Mouse (Mus musculus) intestine, embryonic 15.5 days (tissue): Measurements from ENCODE around the gene Krt86. TPM values are rescaled to one million over a fixed set of nuclear protein-coding genes. Genes with fewer than 3 reads are reported as not detected.
A peak's percentile ranks its signal among the peaks of the same experiment; 100 is the strongest.

Experiments used
- ATAC-seq: fragments of 200-750 bp; cut with Nextera tagmentation; 2 replicates; pipeline ENCODE4 v1.8.0; 2017; ENCODE audit warnings: moderate TSS enrichment, moderate library complexity
- H3K27ac ChIP-seq: fragments of 300-500 bp; sonication (generic); 2 replicates; pipeline ENCODE4 v1.5.1; 2015; ENCODE audit warnings: mild to moderate bottlenecking, inconsistent platforms
- H3K27me3 ChIP-seq: fragments of 300-500 bp; sonication (generic); replicated peaks from 2 replicates; pipeline ENCODE4 v1.6.1; 2015; ENCODE audit warnings: inconsistent platforms
- H3K36me3 ChIP-seq: fragments of 300-500 bp; sonication (generic); 2 replicates; pipeline ENCODE4 v1.6.1; 2015; ENCODE audit warnings: inconsistent platforms
- H3K4me1 ChIP-seq: fragments of 300-500 bp; sonication (generic); replicated peaks from 2 replicates; pipeline ENCODE4 v1.6.1; 2015; ENCODE audit warnings: inconsistent platforms
- H3K4me2 ChIP-seq: fragments of 300-500 bp; sonication (generic); replicated peaks from 2 replicates; pipeline ENCODE4 v1.6.1; 2015; ENCODE audit warnings: mild to moderate bottlenecking, inconsistent platforms
- H3K4me3 ChIP-seq: fragments of 300-500 bp; sonication (generic); replicated peaks from 2 replicates; pipeline ENCODE4 v1.5.1; 2015; ENCODE audit warnings: inconsistent platforms
- H3K9ac ChIP-seq: fragments of 300-500 bp; sonication (generic); 2 replicates; pipeline ENCODE4 v1.6.1; 2015; ENCODE audit warnings: inconsistent platforms
- H3K9me3 ChIP-seq: fragments of 300-500 bp; sonication (generic); 2 replicates; pipeline ENCODE4 v1.6.1; 2016; ENCODE audit warnings: inconsistent platforms
- WGBS: fragments of 180-500 bp; shearing (Covaris S2); methylation state at CpG from one replicate; pipeline ENCODE4 v1.1.7; 2015; 5-methylcytosine and 5-hydroxymethylcytosine counted together
- polyA plus RNA-seq: library from polyadenylated mRNA; unstranded; fragments of >200 nt; fragmentation: Nextera tagmentation; extraction: Ambion mirVana; gene quantifications from 2 replicates; pipeline ENCODE4 v1.2.1, GENCODE M21; 2015

Gene Krt86
- polyA plus RNA-seq, 1 experiment from 2014 or later, result not detected

DNA sequence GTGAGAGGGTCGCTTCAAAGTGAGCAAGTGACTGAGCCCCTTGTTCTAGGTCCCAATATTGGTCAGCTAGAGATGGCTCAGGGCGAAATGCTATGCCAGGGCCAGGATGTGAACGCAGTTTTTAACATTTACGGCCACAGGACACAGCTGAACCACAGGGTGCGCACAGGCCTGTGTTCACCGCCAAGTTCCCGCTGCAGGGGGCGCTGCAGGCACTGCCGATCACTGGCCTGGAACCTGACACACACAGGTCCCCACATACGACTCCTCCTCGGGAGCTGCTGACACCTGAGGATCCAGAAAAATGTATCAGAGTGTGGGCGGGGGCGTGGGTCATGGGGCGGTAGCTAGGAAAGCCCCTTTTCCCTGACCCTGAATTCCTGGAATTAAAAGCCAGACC lies 14.0 kb upstream of the Krt86 start:
- no peaks in the 10 kb centered on the region for H3K9me3 ChIP-seq
- no peak overlapping the region for H3K9ac ChIP-seq
- H3K4me3 ChIP-seq, result no peak overlapping the region
- ATAC-seq, result no peak
- H3K27ac ChIP-seq, result no peak overlapping the region
- H3K4me1 ChIP-seq, result no peaks in the 10 kb centered on the region
- H3K36me3 ChIP-seq, result no peaks in the 10 kb centered on the region
- no peak overlapping the region for H3K4me2 ChIP-seq
- 76% methylated on average over 14 of the region's 14 CpGs for WGBS
- no peaks in the 10 kb centered on the region for H3K27me3 ChIP-seq

DNA sequence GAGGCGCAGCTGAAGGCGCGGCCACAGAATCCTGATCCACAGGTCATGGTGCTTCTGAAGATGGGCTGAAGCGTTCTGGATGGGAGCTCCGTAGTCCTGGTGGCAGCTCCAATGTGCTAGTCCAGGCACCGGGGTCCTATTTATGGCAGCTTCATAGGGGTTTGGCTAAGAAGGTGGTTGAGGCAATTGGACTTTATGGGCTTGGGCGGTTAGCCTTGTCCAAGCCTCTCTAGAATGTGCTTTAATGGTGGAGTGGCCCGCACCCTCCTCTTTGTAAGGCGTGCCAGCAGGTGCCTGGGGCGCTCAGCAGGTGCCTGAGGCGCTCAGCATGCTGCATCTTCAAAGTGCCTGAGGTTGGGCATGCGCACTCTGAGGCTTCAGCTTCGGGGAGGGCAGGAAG lies 9.6 kb upstream of the Krt86 start, which contains the start of gene Krt81:
Gene Krt81, minus strand, starts transcription at position 101 of the 400 bp plus-strand sequence.
- 82% methylated on average over 13 of the region's 13 CpGs for WGBS
- Histone ChIP-seq H3K9ac (no peak within 1 kb of the TSS), H3K27ac (no peak within 1 kb of the TSS), H3K4me2 (no peak within 1 kb of the TSS), H3K4me3 (no peak within 1 kb of the TSS), H3K9me3 (no peaks in the 10 kb centered on the region), H3K27me3 (no peaks in the 10 kb centered on the region), H3K4me1 (no peaks in the 10 kb centered on the region), H3K36me3 (no peaks in the 10 kb centered on the region)
- no peak for ATAC-seq

DNA sequence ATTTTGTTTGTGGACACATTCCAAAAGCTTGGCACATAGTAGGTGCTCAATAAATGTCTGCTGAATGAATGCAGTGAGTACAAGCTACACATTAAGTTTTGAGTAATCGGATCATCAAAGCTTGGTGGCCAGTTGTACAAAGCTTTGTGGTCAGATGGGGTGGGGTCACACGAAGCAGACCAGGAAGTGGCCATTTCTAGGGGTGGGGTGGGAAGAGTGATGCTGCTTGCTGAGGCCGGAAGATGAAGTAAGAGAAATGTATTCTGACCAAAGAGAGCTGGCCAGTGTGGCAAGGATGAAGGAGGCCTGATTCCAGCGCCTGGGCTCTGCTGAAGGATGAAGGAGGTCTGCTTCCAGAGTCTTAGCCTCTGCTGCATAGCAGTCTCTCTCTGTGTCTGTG lies 4.2 kb upstream of the Krt86 start:
- Histone ChIP-seq H3K4me2 (no peak overlapping the region), H3K4me3 (no peak overlapping the region), H3K9ac (no peak overlapping the region), H3K36me3 (no peaks in the 10 kb centered on the region), H3K27ac (no peak overlapping the region), H3K4me1 (no peaks in the 10 kb centered on the region), H3K9me3 (no peaks in the 10 kb centered on the region), H3K27me3 (no peaks in the 10 kb centered on the region)
- WGBS, result 84% methylated on average over 4 of the region's 4 CpGs
- no peak for ATAC-seq

DNA sequence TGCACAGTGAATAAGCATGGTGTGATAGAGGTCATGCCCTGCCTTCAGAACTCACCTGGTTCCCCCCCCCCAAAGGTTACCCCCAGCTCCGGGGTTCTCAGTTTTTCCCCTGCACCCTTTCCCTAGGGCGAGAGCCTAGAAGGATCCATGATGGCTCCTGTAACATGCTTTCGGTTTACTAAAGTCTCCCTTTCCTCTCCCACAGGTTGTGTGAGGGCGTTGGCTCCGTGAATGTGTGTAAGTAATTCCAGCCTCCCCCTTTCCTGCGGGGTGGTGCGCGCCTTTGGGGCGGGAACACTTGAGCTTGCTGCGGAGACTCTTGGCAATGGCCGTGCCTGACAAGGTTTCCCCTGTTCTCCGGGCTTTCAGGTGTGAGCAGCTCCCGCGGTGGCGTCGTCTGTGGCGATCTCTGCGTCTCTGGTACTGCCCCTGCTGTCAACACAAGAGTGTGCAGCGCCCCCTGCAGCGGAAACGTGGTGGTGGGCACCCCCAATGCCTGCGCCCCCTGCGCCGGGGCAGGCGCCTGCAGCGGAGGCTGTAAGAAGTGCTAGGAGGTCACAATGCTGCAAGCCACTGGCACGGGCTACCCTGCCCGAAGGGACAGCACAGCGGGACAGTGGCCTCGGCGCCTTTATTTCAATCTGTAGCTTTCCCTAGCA lies 5.9 kb downstream of the Krt86 start:
- ATAC-seq, result peak; percentile 53
- peaks cover 6% of the 10 kb centered on the region for H3K27me3 ChIP-seq
- 8% methylated on average over 31 of the region's 31 CpGs for WGBS
- H3K4me2 ChIP-seq, result peak overlapping the region; percentile 77
- no peak overlapping the region for H3K27ac ChIP-seq
- H3K9me3 ChIP-seq, result no peaks in the 10 kb centered on the region
- H3K9ac ChIP-seq, result peak overlapping the region; percentile 36
- peak overlapping the region; percentile 27 for H3K4me3 ChIP-seq
- H3K4me1 ChIP-seq, result peaks cover 5% of the 10 kb centered on the region; the same call in 1 of the 2 replicates
- no peaks in the 10 kb centered on the region for H3K36me3 ChIP-seq

DNA sequence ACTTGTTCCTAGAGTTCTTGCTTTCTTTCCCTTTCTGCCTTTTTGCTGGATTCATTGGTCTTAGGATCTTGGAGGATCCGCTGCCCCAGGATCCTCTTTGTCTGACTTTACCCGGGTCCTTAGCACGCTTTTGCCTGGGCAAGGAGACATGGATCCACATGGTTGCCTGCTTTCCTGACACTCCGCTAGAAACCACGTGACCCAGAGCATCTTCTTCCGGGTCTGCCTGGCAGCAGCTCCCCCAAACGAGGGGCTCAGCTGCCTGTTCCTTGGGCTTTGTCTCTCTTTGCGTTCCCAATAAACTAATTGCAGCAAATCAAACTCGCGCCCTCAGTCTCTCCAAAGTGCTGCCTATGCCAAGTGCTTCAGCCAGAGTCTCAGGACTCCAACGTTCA lies 6.4 kb downstream of the Krt86 start:
- Histone ChIP-seq H3K27ac (no peak overlapping the region), H3K9me3 (no peaks in the 10 kb centered on the region), H3K27me3 (peaks cover 6% of the 10 kb centered on the region), H3K4me3 (peak overlapping the region; percentile 27), H3K9ac (peak overlapping the region; percentile 36; the same call in 1 of the 2 replicates), H3K4me2 (peak overlapping the region; percentile 77), H3K4me1 (peaks cover 5% of the 10 kb centered on the region; the same call in 1 of the 2 replicates), H3K36me3 (no peaks in the 10 kb centered on the region)
- no peak for ATAC-seq
- 36% methylated on average over 11 of the region's 11 CpGs for WGBS

DNA sequence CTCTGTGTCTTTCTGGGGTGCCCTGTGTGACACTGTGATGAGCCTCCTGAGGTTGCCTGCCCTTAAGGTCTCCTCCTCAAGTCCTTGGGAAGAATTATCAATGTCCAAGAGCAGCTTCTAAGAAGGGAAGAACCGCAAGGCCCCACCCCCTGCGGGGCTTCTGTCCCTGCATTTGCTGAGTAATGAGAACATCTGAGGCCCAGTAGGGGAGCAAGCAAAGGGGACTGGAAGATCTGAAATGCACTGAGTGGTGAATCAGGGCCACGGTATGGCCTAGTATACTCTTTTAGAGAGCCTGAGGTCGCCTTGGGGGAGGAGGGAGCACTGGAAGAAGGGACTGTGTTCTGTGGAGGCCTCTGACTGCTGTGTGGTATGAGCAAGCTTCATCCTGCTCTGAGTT lies 8.8 kb downstream of the Krt86 start:
- no peak overlapping the region for H3K4me2 ChIP-seq
- H3K9me3 ChIP-seq, result no peaks in the 10 kb centered on the region
- ATAC-seq, result no peak
- no peaks in the 10 kb centered on the region for H3K36me3 ChIP-seq
- H3K27me3 ChIP-seq, result peaks cover 6% of the 10 kb centered on the region
- H3K27ac ChIP-seq, result no peak overlapping the region
- peaks cover 5% of the 10 kb centered on the region; the same call in 1 of the 2 replicates for H3K4me1 ChIP-seq
- H3K9ac ChIP-seq, result no peak overlapping the region
- no peak overlapping the region for H3K4me3 ChIP-seq
- WGBS, result 43% methylated on average over 4 of the region's 4 CpGs

DNA sequence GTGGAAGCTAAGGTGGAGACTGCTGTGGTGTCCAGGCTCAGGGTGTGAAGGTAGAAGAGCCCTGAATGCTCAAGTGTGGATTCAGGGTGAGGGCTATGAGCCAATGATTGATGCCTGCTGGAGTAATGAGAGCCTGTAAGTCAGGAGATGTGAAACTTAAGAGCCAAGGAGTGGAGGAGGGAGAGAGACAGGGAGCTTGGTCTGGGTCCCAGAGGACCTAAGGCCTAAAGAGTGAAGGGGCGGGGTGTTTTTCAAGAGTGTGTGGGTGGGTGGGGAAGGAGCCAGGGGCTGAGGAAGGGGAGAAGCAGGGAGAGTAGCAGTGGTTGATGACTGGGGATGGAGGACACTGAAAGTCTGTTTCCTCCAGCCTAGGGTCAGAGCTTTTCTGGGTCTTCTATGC lies 10.4 kb downstream of the Krt86 start:
- Histone ChIP-seq H3K27ac (no peak overlapping the region), H3K27me3 (peaks cover 6% of the 10 kb centered on the region), H3K4me1 (peaks cover 5% of the 10 kb centered on the region; the same call in 1 of the 2 replicates), H3K4me2 (no peak overlapping the region), H3K9me3 (no peaks in the 10 kb centered on the region), H3K9ac (no peak overlapping the region), H3K4me3 (no peak overlapping the region), H3K36me3 (no peaks in the 10 kb centered on the region)
- 63% methylated on average over 1 of the region's 1 CpGs for WGBS
- no peak for ATAC-seq

DNA sequence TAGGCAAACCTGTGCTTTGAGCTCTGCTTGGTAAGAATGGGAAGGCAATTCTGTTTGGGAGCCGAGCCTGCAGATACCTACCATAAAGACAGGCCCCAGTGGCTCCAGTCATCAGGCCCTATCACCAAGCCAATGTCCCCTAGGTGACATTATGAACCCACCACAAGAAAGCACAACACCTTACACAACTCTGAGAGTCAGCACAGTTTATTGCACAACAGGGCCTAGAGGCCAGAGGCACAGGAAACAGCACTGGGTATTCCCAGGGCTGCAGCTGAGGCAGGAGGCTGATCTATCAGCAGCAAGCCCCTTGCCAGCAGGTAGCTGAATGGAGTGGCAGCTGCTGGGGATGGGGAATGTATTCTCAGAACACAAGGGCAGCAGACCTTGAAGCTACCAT lies 11.7 kb downstream of the Krt86 start:
- Histone ChIP-seq H3K9me3 (no peaks in the 10 kb centered on the region), H3K4me3 (no peak overlapping the region), H3K4me1 (no peaks in the 10 kb centered on the region), H3K27ac (no peak overlapping the region), H3K27me3 (no peaks in the 10 kb centered on the region), H3K4me2 (no peak overlapping the region), H3K9ac (no peak overlapping the region), H3K36me3 (no peaks in the 10 kb centered on the region)
- no peak for ATAC-seq
- 45% methylated on average over 1 of the region's 1 CpGs for WGBS

DNA sequence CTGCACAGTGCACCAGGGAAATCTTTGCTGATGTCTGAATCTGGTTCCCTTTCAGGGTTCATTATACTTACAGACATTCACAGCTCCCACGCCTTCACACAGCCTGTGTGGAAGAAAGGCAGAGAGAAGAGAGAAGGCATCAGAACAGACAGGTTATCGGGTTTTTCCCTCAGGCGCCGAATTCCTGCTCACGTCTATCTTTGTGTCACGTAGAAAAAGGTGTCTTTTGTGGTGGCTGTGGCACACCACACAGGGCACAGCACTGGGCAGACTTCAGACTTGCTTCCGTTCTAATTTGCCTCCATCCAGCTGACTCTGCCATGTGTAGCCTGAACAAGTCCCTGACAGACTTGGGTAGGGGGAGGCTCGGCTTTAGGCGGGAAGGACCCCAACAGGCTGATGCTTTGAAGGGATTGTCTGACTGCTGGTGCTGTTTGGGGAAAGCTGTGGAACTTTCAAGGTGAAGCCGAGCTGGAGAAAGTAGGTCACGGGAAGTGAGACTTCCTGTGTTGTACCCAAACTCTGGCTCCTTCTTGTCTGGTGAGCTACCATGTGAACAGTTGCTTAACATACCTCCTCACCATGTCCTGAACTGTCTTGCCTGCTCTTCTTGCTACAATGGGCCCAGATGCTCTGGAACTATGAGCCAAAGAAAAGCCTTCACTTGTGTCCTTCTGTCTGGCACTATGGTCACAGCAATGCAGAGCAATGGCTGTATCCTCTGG lies 12.8 kb downstream of the Krt86 start:
- H3K9ac ChIP-seq, result no peak overlapping the region
- H3K36me3 ChIP-seq, result no peaks in the 10 kb centered on the region
- no peak for ATAC-seq
- no peak overlapping the region for H3K4me3 ChIP-seq
- no peaks in the 10 kb centered on the region for H3K4me1 ChIP-seq
- no peaks in the 10 kb centered on the region for H3K9me3 ChIP-seq
- no peak overlapping the region for H3K4me2 ChIP-seq
- WGBS, result 86% methylated on average over 11 of the region's 11 CpGs
- H3K27ac ChIP-seq, result no peak overlapping the region
- H3K27me3 ChIP-seq, result no peaks in the 10 kb centered on the region

DNA sequence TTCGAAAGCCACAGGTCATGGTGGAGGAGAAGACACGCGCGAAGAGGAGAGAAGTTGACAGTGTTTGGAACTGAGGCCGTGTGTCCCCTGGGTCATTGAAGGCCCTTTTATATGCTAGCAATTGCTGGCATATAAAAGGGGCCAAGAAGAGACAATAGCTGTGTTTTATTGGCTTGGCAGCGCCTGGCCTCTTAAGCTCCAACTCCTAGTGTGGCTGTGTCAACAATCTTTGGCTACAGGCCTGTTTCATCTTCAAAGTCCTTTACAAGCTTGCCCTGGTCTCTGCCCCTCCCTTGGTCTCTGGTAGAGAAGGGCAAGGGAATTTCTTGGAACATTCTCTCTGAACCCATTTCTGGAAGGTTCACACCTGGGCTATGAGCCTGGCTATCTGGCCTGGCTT lies 18.2 kb downstream of the Krt86 start, which contains the start of gene Krt83:
Gene Krt83, minus strand, starts transcription at position 82 of the 400 bp plus-strand sequence.
- WGBS, result 68% methylated on average over 6 of the region's 6 CpGs
- no peaks in the 10 kb centered on the region for H3K9me3 ChIP-seq
- H3K27ac ChIP-seq, result no peak within 1 kb of the TSS
- H3K27me3 ChIP-seq, result no peaks in the 10 kb centered on the region
- no peak within 1 kb of the TSS for H3K4me3 ChIP-seq
- H3K36me3 ChIP-seq, result no peaks in the 10 kb centered on the region
- no peak within 1 kb of the TSS for H3K4me2 ChIP-seq
- peaks cover 3% of the 10 kb centered on the region; the same call in 1 of the 2 replicates for H3K4me1 ChIP-seq
- no peak within 1 kb of the TSS for H3K9ac ChIP-seq
- no peak for ATAC-seq

DNA sequence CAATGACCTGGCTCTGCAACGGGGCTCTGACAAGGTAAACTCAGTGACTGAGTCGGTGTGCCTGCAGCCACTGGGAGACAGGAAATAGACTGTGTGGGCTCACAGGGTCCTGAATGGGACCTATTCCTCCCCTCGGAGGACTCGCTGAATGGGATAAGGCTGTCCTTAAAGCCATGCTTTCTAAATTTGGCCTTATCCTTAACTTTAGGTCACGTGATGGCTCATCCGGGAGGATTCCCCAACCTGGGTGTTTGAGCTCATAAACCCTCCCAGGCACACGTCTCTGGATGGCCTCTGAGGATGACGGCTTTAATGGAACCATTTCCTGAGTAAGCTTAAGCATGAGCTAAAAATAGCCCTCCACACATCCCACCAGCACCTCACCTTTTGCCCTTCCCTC lies 19.4 kb downstream of the Krt86 start:
- H3K4me1 ChIP-seq, result peaks cover 3% of the 10 kb centered on the region; the same call in 1 of the 2 replicates
- ATAC-seq, result no peak; the same call in 1 of the 2 replicates

DNA sequence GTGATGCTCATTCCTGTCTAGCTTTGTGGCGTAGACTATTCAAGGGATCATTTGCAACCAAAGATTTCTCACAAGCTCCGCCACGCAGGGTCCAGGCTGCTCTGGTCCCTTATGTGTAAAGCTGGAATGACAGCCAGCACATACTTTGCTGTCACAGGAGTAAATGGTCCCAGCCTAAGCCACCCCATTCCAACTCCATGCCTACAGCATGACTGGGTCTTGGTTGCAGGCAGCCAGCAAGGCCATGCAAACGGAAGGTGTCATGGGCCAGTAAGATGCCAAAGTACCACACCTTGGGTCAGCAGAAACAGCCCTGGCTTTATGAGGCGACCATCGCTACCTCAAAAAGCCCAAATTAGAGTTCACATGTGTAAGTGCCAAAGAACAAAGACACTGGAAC lies 20.4 kb downstream of the Krt86 start:
- ATAC-seq, result no peak
- WGBS, result 93% methylated on average over 6 of the region's 6 CpGs
- Histone ChIP-seq H3K4me2 (no peak overlapping the region), H3K4me3 (no peak overlapping the region), H3K27me3 (no peaks in the 10 kb centered on the region), H3K36me3 (no peaks in the 10 kb centered on the region), H3K4me1 (peaks cover 3% of the 10 kb centered on the region; the same call in 1 of the 2 replicates), H3K9me3 (no peaks in the 10 kb centered on the region), H3K27ac (no peak overlapping the region), H3K9ac (no peak overlapping the region)

More for the DNA sequence above, 19.4 kb downstream of the Krt86 start:
- H3K4me3 ChIP-seq, result no peak overlapping the region
- no peak overlapping the region for H3K27ac ChIP-seq
- 29% methylated on average over 8 of the region's 8 CpGs for WGBS
- H3K36me3 ChIP-seq, result no peaks in the 10 kb centered on the region
- no peak overlapping the region for H3K4me2 ChIP-seq
- H3K27me3 ChIP-seq, result no peaks in the 10 kb centered on the region
- no peaks in the 10 kb centered on the region for H3K9me3 ChIP-seq
- no peak overlapping the region for H3K9ac ChIP-seq
